Mouse (Mus musculus) lung, postnatal 0 days (tissue): ENCODE measurements at regions not wholly inside any gene's neighbourhood (a gene's known extent, or its start where the extent isn't known, plus 50 kb on each side); places are given as distances from the start of the nearest gene placed in this dataset.

Experiments used
- CTCF ChIP-seq: IDR thresholded peaks from 2 replicates; pipeline ENCODE4 v1.5.1; 2016; ENCODE audit warnings: antibody characterized with exemption, mild to moderate bottlenecking
- EP300 ChIP-seq: IDR thresholded peaks from 2 replicates; pipeline ENCODE4 v1.6.1; 2016; ENCODE audit warnings: antibody characterized with exemption, mild to moderate bottlenecking, control low read depth

GRCm38 (mm10) chr14:102491205-102491604 is 491.2 kb downstream of the Kctd12 start:
- TF ChIP-seq CTCF (no peak), EP300 (no peak)
